Mouse (Mus musculus): ENCODE measurements around the gene Rfc4. TPM values are rescaled to one million over a fixed set of nuclear protein-coding genes. Genes with fewer than 3 reads are reported as not detected.
"Not testable (repeated sequence)": the region's sequence is repeated elsewhere in the genome, so short reads cannot be mapped to it uniquely, and the experiment has no call there.

Gene Rfc4
- polyA plus RNA-seq, 1 experiment from 2014 or later, result 112 TPM

GRCm38 (mm10) chr16:23107946-23108759 is 19.4 kb downstream of the Rfc4 start:
- H3K9ac ChIP-seq, result peak overlapping the region; percentile 96
- H3K36me3 ChIP-seq, result peaks cover 38% of the 10 kb centered on the region
- H3K4me2 ChIP-seq (replicated peaks), result peak overlapping the region; percentile 92
- under 1% methylated on average over 52 of the region's 52 CpGs for WGBS
- peak; percentile 94 for ATAC-seq (ENCODE audit: low FRiP score, low read depth)
- peak overlapping the region; percentile 77 for H3K4me3 ChIP-seq
- H3K9me3 ChIP-seq, result no peaks in the 10 kb centered on the region
- no peaks in the 10 kb centered on the region for H3K27me3 ChIP-seq (replicated peaks)
- H3K27ac ChIP-seq, result peak overlapping the region; percentile 93
- H3K4me1 ChIP-seq, result peaks cover 17% of the 10 kb centered on the region

- H3K4me1 ChIP-seq, result peaks cover 22% of the 10 kb centered on the region
- ATAC-seq (ENCODE audit: low FRiP score, low read depth), result peak; percentile 88
- peak within 1 kb of the TSS; percentile 96 for H3K9ac ChIP-seq
- H3K9me3 ChIP-seq, result no peaks in the 10 kb centered on the region
- no peaks in the 10 kb centered on the region for H3K27me3 ChIP-seq (replicated peaks)
- WGBS, result under 1% methylated on average over 71 of the region's 71 CpGs
- peaks cover 31% of the 10 kb centered on the region for H3K36me3 ChIP-seq
- H3K4me3 ChIP-seq, result peak within 1 kb of the TSS; percentile 77
- peak within 1 kb of the TSS; percentile 93 for H3K27ac ChIP-seq
- peak within 1 kb of the TSS; percentile 92 for H3K4me2 ChIP-seq (replicated peaks)
Measured at GRCm38 (mm10) chr16:23107231-23107942, 20.1 kb downstream of the Rfc4 start, which contains the start of gene Eif4a2. Eif4a2 (plus strand) TSS chr16:23107444.

- Histone ChIP-seq H3K9me3 (no peaks in the 10 kb centered on the region), H3K4me3 (no peak overlapping the region), H3K27me3 (replicated peaks) (no peaks in the 10 kb centered on the region), H3K4me1 (peaks cover 20% of the 10 kb centered on the region), H3K36me3 (peaks cover 18% of the 10 kb centered on the region), H3K27ac (no peak overlapping the region), H3K9ac (no peak overlapping the region), H3K4me2 (replicated peaks) (no peak overlapping the region)
- 82% methylated on average over 7 of the region's 7 CpGs for WGBS
- ATAC-seq (ENCODE audit: low FRiP score, low read depth), result no peak
Measured at GRCm38 (mm10) chr16:23106121-23106520, 21.4 kb downstream of the Rfc4 start.

- Histone ChIP-seq H3K27ac (no peak overlapping the region), H3K4me3 (no peak overlapping the region), H3K36me3 (peaks cover 2% of the 10 kb centered on the region; the same call in 1 of the 2 replicates), H3K9me3 (no peaks in the 10 kb centered on the region), H3K4me1 (peaks cover 19% of the 10 kb centered on the region), H3K27me3 (replicated peaks) (0 out of 2 replicates have a peak, but pooled peaks cover 10% of the 10 kb centered on the region), H3K9ac (no peak overlapping the region), H3K4me2 (replicated peaks) (no peak overlapping the region)
- WGBS, result 85% methylated on average over 2 of the region's 2 CpGs
- ATAC-seq (ENCODE audit: low FRiP score, low read depth), result no peak
Measured at GRCm38 (mm10) chr16:23103841-23104240, 23.7 kb downstream of the Rfc4 start.

GRCm38 (mm10) chr16:23103038-23103745 is 24.3 kb downstream of the Rfc4 start:
- no peak for ATAC-seq (ENCODE audit: low FRiP score, low read depth)
- 41% methylated on average over 17 of the region's 17 CpGs for WGBS
- Histone ChIP-seq H3K4me3 (peak overlapping the region; percentile 30), H3K27ac (no peak overlapping the region), H3K36me3 (no peaks in the 10 kb centered on the region), H3K4me1 (peaks cover 16% of the 10 kb centered on the region), H3K4me2 (replicated peaks) (peak overlapping the region; percentile 58), H3K27me3 (replicated peaks) (0 out of 2 replicates have a peak, but pooled peaks cover 10% of the 10 kb centered on the region), H3K9ac (0 out of 2 replicates have a peak overlapping the region, but pooled peaks have one; percentile 17), H3K9me3 (no peaks in the 10 kb centered on the region)

- Histone ChIP-seq H3K9ac (0 out of 2 replicates have a peak overlapping the region, but pooled peaks have one; percentile 17), H3K27ac (no peak overlapping the region), H3K4me2 (replicated peaks) (peak overlapping the region; percentile 58), H3K4me1 (peaks cover 16% of the 10 kb centered on the region), H3K9me3 (no peaks in the 10 kb centered on the region), H3K27me3 (replicated peaks) (0 out of 2 replicates have a peak, but pooled peaks cover 10% of the 10 kb centered on the region), H3K36me3 (no peaks in the 10 kb centered on the region), H3K4me3 (peak overlapping the region; percentile 30)
- no peak for ATAC-seq (ENCODE audit: low FRiP score, low read depth)
- 15% methylated on average over 15 of the region's 15 CpGs for WGBS
Measured at GRCm38 (mm10) chr16:23102340-23103037, 25.0 kb downstream of the Rfc4 start.

- Histone ChIP-seq H3K4me2 (replicated peaks) (peak overlapping the region; percentile 62), H3K4me1 (peaks cover 16% of the 10 kb centered on the region), H3K9me3 (no peaks in the 10 kb centered on the region), H3K36me3 (no peaks in the 10 kb centered on the region), H3K9ac (0 out of 2 replicates have a peak overlapping the region, but pooled peaks have one; percentile 40), H3K27ac (no peak overlapping the region), H3K27me3 (replicated peaks) (0 out of 2 replicates have a peak, but pooled peaks cover 10% of the 10 kb centered on the region), H3K4me3 (peak overlapping the region; percentile 25; the same call in 1 of the 2 replicates)
- no peak for ATAC-seq (ENCODE audit: low FRiP score, low read depth)
- WGBS, result 11% methylated on average over 10 of the region's 10 CpGs
Measured at GRCm38 (mm10) chr16:23100613-23101012, 26.9 kb downstream of the Rfc4 start.

- Histone ChIP-seq H3K36me3 (no peaks in the 10 kb centered on the region), H3K4me1 (peaks cover 16% of the 10 kb centered on the region), H3K4me3 (peak overlapping the region; percentile 25), H3K9me3 (no peaks in the 10 kb centered on the region), H3K9ac (peak overlapping the region; percentile 40), H3K4me2 (replicated peaks) (peak overlapping the region; percentile 62), H3K27ac (no peak overlapping the region), H3K27me3 (replicated peaks) (0 out of 2 replicates have a peak, but pooled peaks cover 10% of the 10 kb centered on the region)
- WGBS, result 1% methylated on average over 9 of the region's 9 CpGs
- ATAC-seq (ENCODE audit: low FRiP score, low read depth), result peak; percentile 46; the same call in 1 of the 2 replicates
Measured at GRCm38 (mm10) chr16:23100099-23100575, 27.4 kb downstream of the Rfc4 start.

- Histone ChIP-seq H3K27me3 (replicated peaks) (0 out of 2 replicates have a peak, but pooled peaks cover 10% of the 10 kb centered on the region), H3K4me3 (peak overlapping the region; percentile 25), H3K4me1 (peaks cover 16% of the 10 kb centered on the region), H3K36me3 (no peaks in the 10 kb centered on the region), H3K9ac (peak overlapping the region; percentile 40), H3K4me2 (replicated peaks) (peak overlapping the region; percentile 62), H3K27ac (no peak overlapping the region), H3K9me3 (no peaks in the 10 kb centered on the region)
- ATAC-seq (ENCODE audit: low FRiP score, low read depth), result no peak
- WGBS, result 11% methylated on average over 12 of the region's 12 CpGs
Measured at GRCm38 (mm10) chr16:23099632-23100031, 27.9 kb downstream of the Rfc4 start.

GRCm38 (mm10) chr16:23098105-23098452 is 29.5 kb downstream of the Rfc4 start:
- H3K4me2 ChIP-seq (replicated peaks); H3K4me3 ChIP-seq; ATAC-seq (ENCODE audit: low FRiP score, low read depth); H3K9me3 ChIP-seq; H3K27ac ChIP-seq; H3K36me3 ChIP-seq; H3K9ac ChIP-seq: not testable (repeated sequence)
- 100% methylated on average over 1 of the region's 1 CpGs for WGBS
- 0 out of 2 replicates have a peak, but pooled peaks cover 10% of the 10 kb centered on the region for H3K27me3 ChIP-seq (replicated peaks)
- H3K4me1 ChIP-seq, result peaks cover 16% of the 10 kb centered on the region

Data from neural tube, embryonic 12.5 days (tissue).